Mouse (Mus musculus) E14TG2a.4 (cell line): ENCODE results near the gene Ppan.

Source experiments
- CTCF ChIP-seq: conservative IDR thresholded peaks from 2 replicates; pipeline ENCODE4 v1.5.1; 2014; ENCODE audit warnings: low read length
- NANOG ChIP-seq: IDR thresholded peaks from 2 replicates; pipeline ENCODE4 v1.6.1; 2014; ENCODE audit warnings: borderline replicate concordance, low read length, mixed read lengths
- POU5F1 ChIP-seq: IDR thresholded peaks from 2 replicates; pipeline ENCODE4 v1.6.1; 2014; ENCODE audit warnings: low read length, borderline replicate concordance

GRCm38 (mm10) chr9:20873521-20873920, 14.5 kb upstream of the Ppan start:
- no peak for TF ChIP-seq CTCF
- no peak for TF ChIP-seq NANOG
- no peak for TF ChIP-seq POU5F1
